Mouse (Mus musculus) heart, postnatal 0 days (tissue): ENCODE data around the gene Ift52.

Experiments used
- CTCF ChIP-seq: IDR thresholded peaks from 2 replicates; pipeline ENCODE4 v1.5.1; 2016; ENCODE audit warnings: antibody characterized with exemption, control low read depth, low read depth
- EP300 ChIP-seq: IDR thresholded peaks from 2 replicates; pipeline ENCODE4 v1.6.1; 2016; ENCODE audit warnings: antibody characterized with exemption, low read depth

GRCm38 (mm10) chr2:163084519-163084918 is 67.4 kb downstream of the Ift52 start:
- no peak for TF ChIP-seq CTCF
- no peak for TF ChIP-seq EP300
